16 mouse cellular contexts compared by ENCODE assay signal in the genomic region with DNA sequence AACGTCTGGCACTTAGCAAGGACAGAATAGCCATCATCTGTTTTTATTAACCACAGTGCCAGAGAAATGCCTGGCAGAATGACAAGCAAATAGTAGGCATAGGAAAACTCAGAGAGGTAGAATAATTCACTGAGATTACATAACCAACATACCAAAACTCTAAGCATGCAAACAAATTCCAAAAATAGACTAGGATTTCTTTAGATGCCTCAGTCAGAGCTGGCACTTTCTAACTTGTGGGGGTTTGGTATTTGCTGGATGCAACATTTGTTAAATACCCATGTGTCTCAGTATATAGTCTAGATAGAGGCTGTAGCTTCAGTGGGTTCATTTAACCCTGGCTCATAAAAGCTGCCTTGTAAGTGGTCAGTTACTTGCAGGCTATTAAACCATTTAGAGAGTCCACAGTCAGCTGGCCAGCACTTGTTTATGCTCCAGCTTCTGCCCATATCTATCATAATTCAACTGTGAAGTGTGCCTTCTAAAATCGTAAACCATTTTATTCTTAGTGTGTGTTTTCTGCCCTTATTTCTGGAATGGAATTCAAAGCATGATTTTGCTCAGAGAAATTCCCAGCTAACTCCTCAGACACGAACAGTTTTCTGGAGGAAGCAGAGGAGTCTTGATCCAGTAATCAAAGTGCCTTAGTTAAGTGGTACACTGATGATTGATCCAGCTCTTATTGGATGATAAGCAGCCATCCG.
DNase-seq lines count a peak whose midpoint lies in the region; ATAC-seq and TF ChIP-seq lines count a peak whose summit lies in the region.
"Had no signal": no experiment of that assay in that cellular context is flagged by ENCODE, and none has a peak within 500 bp of the region (broad histone marks: within the 10 kb centered on the region; RNA-seq: fewer than 3 reads in every experiment).

No protein-coding gene starts in this region.

- no peaks in the 10 kb centered on the region for H3K27me3 ChIP-seq in heart, adult 2 months (ENCODE audit: control insufficient read depth, insufficient read depth, low read length)
- H3K27me3 ChIP-seq in intestine, embryonic 16.5 days (replicated peaks; ENCODE audit: control insufficient read depth, insufficient read depth, low read length) = no peaks in the 10 kb centered on the region
- H3K27me3 ChIP-seq: stomach, embryonic 15.5 days had no signal

- H3K9me3 ChIP-seq in intestine, embryonic 16.5 days (ENCODE audit: control insufficient read depth, low read length) = no peaks in the 10 kb centered on the region
- H3K9me3 ChIP-seq: heart, embryonic 10.5 days; stomach, embryonic 15.5 days had no signal

- intact Hi-C loops in heart, adult 2 months (cut with DNase I) = no loop called here

- TF ChIP-seq EP300 in heart, adult 2 months (IDR thresholded peaks at IDR 0.05; ENCODE audit: insufficient read depth, low read depth, low read length) = no peak

- no peaks in the 10 kb centered on the region for H3K4me1 ChIP-seq in heart, adult 2 months (ENCODE audit: control insufficient read depth, insufficient read depth, low read length)
- H3K4me1 ChIP-seq in intestine, embryonic 16.5 days (ENCODE audit: control insufficient read depth, insufficient read depth, low read length) = no peaks in the 10 kb centered on the region
- H3K4me1 ChIP-seq: heart, embryonic 10.5 days; stomach, embryonic 15.5 days had no signal

- TF ChIP-seq POLR2A in heart, adult 2 months (IDR thresholded peaks at IDR 0.05; ENCODE audit: insufficient read depth, low read depth, low read length) = no peak

- H3K9ac ChIP-seq in heart, adult 2 months (ENCODE audit: low read depth, low read length) = no peak overlapping the region
- H3K9ac ChIP-seq in intestine, embryonic 16.5 days (ENCODE audit: low read depth, low read length) = no peak overlapping the region
- H3K9ac ChIP-seq: stomach, embryonic 15.5 days had no signal

- DNase-seq in cerebellum, adult 8-10 months = peak; percentile 10
- DNase-seq in cerebellum, adult 11 months = no peak
- DNase-seq in heart, postnatal 4 days = peak; percentile 8
- no peak for DNase-seq in heart, adult 2 months
- DNase-seq in lung, postnatal 36 days = peak; percentile 44
- DNase-seq in lung, postnatal 14 days = no peak
- DNase-seq in telencephalon, adult 2 months (ENCODE audit: low read depth, low spot score) = peak; percentile 72
- DNase-seq: adrenal gland, adult 2 months; gastrocnemius, adult 2 months; kidney, postnatal 10 days; midbrain, embryonic 14.5 days; thymus, postnatal 36 days had no signal

- H3K4me2 ChIP-seq in intestine, embryonic 16.5 days (ENCODE audit: low read depth, low read length) = no peak overlapping the region
- H3K4me2 ChIP-seq: stomach, embryonic 15.5 days had no signal

- H3K79me2 ChIP-seq in heart, adult 2 months (replicated peaks; ENCODE audit: control insufficient read depth, insufficient read depth, low read length) = no peaks in the 10 kb centered on the region

- 35% methylated on average over 4 of the region's 4 CpGs for WGBS in heart, adult 2 months
- WGBS in intestine, embryonic 16.5 days = 43% methylated on average over 4 of the region's 4 CpGs

- no peak for ATAC-seq in intestine, embryonic 16.5 days

- no peak overlapping the region for H3K4me3 ChIP-seq in heart, adult 2 months
- no peak overlapping the region for H3K4me3 ChIP-seq in intestine, embryonic 16.5 days (ENCODE audit: low read length)
- H3K4me3 ChIP-seq: gastrocnemius, adult 2 months; heart, embryonic 10.5 days; stomach, embryonic 15.5 days had no signal

- no peak overlapping the region for H3K27ac ChIP-seq in heart, adult 2 months
- no peak overlapping the region for H3K27ac ChIP-seq in intestine, embryonic 16.5 days (ENCODE audit: low read length)
- H3K27ac ChIP-seq: gastrocnemius, adult 2 months; heart, embryonic 10.5 days; macrophage; stomach, embryonic 15.5 days had no signal

- TF ChIP-seq CTCF in heart, adult 2 months (IDR thresholded peaks at IDR 0.05) = no peak

- H3K36me3 ChIP-seq in heart, adult 2 months (ENCODE audit: control insufficient read depth, insufficient read depth, low read length) = no peaks in the 10 kb centered on the region
- no peaks in the 10 kb centered on the region for H3K36me3 ChIP-seq in intestine, embryonic 16.5 days (ENCODE audit: control insufficient read depth, insufficient read depth, low read length)
- H3K36me3 ChIP-seq: heart, embryonic 10.5 days; stomach, embryonic 15.5 days had no signal

Comparison
In these comparisons a context has a peak if more than half of its experiments do, and no peak if none do; other contexts are left out.
1. DNase-seq: peak in cerebellum, adult 8-10 months (single experiment), heart, postnatal 4 days (single experiment), lung, postnatal 36 days (single experiment) and telencephalon, adult 2 months (single experiment); none in cerebellum, adult 11 months (single experiment), heart, adult 2 months (0 of 2) and lung, postnatal 14 days (single experiment).